Mouse (Mus musculus) heart, embryonic 16.5 days (tissue): Measurements from ENCODE around the gene Usf2. TPM values are rescaled to one million over a fixed set of nuclear protein-coding genes. Genes with fewer than 3 reads are reported as not detected.
"Not testable (repeated sequence)": the region's sequence is repeated elsewhere in the genome, so short reads cannot be mapped to it uniquely, and the experiment has no call there.

Experiments used
- ATAC-seq: fragments of 200-750 bp; cut with Nextera tagmentation; replicated peaks from 2 replicates; pipeline ENCODE4 v1.8.0; 2017; ENCODE audit warnings: moderate number of reproducible peaks; ENCODE audit not compliant: insufficient read depth, low FRiP score; ENCODE audit errors: extremely low read depth
- H3K27ac ChIP-seq: fragments of 300-500 bp; sonication (generic); 2 replicates; pipeline ENCODE4 v1.5.1; 2014; ENCODE audit warnings: mild to moderate bottlenecking, low read length, control low read depth, moderate library complexity
- H3K27me3 ChIP-seq: fragments of 300-500 bp; sonication (generic); 2 replicates; pipeline ENCODE4 v1.6.1; 2014; ENCODE audit warnings: low read length, mixed read lengths; ENCODE audit not compliant: control insufficient read depth, insufficient read depth
- H3K36me3 ChIP-seq: fragments of 300-500 bp; sonication (generic); 2 replicates; pipeline ENCODE4 v1.6.1; 2014; ENCODE audit not compliant: control insufficient read depth, insufficient read depth
- H3K4me1 ChIP-seq: fragments of 300-500 bp; sonication (generic); 2 replicates; pipeline ENCODE4 v1.6.1; 2014; ENCODE audit warnings: low read length, mixed read lengths; ENCODE audit not compliant: control insufficient read depth, insufficient read depth
- H3K4me2 ChIP-seq: fragments of 300-500 bp; sonication (generic); 2 replicates; pipeline ENCODE4 v1.6.1; 2014; ENCODE audit warnings: low read depth, mild to moderate bottlenecking, control low read depth, low read length
- H3K4me3 ChIP-seq: fragments of 300-500 bp; sonication (generic); 2 replicates; pipeline ENCODE4 v1.5.1; 2014; ENCODE audit warnings: mild to moderate bottlenecking, control low read depth, low read length
- H3K9ac ChIP-seq: fragments of 300-500 bp; sonication (generic); 2 replicates; pipeline ENCODE4 v1.6.1; 2014; ENCODE audit warnings: low read length, control low read depth
- H3K9me3 ChIP-seq: fragments of 300-500 bp; sonication (generic); replicated peaks from 2 replicates; pipeline ENCODE4 v1.6.1; 2016; ENCODE audit warnings: low read length; ENCODE audit not compliant: control insufficient read depth
- WGBS: fragments of 180-500 bp; shearing (Covaris S2); extraction: QIAGEN DNeasy Blood & Tissue Kit; methylation state at CpG from one replicate; pipeline ENCODE4 v1.1.7; 2014; 5-methylcytosine and 5-hydroxymethylcytosine counted together
- polyA plus RNA-seq: library from polyadenylated mRNA; unstranded; fragments of >200 nt; fragmentation: Nextera tagmentation; extraction: Ambion mirVana; gene quantifications from 2 replicates; pipeline ENCODE4 v1.2.1, GENCODE M21; 2015

The Usf2 gene
- polyA plus RNA-seq, 1 experiment from 2014 or later, result 16.6 TPM

GRCm38 (mm10) chr7:30942365-30942764 is 14.2 kb downstream of the Usf2 start:
- H3K4me2 ChIP-seq, H3K9me3 ChIP-seq, H3K4me3 ChIP-seq, H3K27ac ChIP-seq, H3K4me1 ChIP-seq, H3K9ac ChIP-seq, H3K27me3 ChIP-seq, ATAC-seq, H3K36me3 ChIP-seq: not testable (repeated sequence)
- 60% methylated on average over 2 of the region's 3 CpGs for WGBS

GRCm38 (mm10) chr7:30940070-30940469 is 16.5 kb downstream of the Usf2 start:
- not testable (repeated sequence) for H3K27me3 ChIP-seq, H3K4me1 ChIP-seq, H3K27ac ChIP-seq, H3K4me2 ChIP-seq, H3K9ac ChIP-seq, H3K36me3 ChIP-seq, ATAC-seq, H3K4me3 ChIP-seq, H3K9me3 ChIP-seq
- 57% methylated on average over 1 of the region's 1 CpGs for WGBS

GRCm38 (mm10) chr7:30935422-30936099 is 21.0 kb downstream of the Usf2 start:
- not testable (repeated sequence) for ATAC-seq, H3K27me3 ChIP-seq, H3K4me3 ChIP-seq, H3K4me2 ChIP-seq, H3K4me1 ChIP-seq, H3K9me3 ChIP-seq, H3K36me3 ChIP-seq, H3K27ac ChIP-seq, H3K9ac ChIP-seq
- WGBS, result 65% methylated on average over 6 of the region's 6 CpGs

- H3K9ac ChIP-seq, ATAC-seq, H3K4me3 ChIP-seq, H3K36me3 ChIP-seq, H3K4me1 ChIP-seq, H3K4me2 ChIP-seq, H3K9me3 ChIP-seq, H3K27ac ChIP-seq, H3K27me3 ChIP-seq: not testable (repeated sequence)
- WGBS, result 62% methylated on average over 2 of the region's 2 CpGs
These were observed 32.0 kb downstream of the Usf2 start, which contains the start of gene Hamp2 for GRCm38 (mm10) chr7:30924581-30924980. Gene Hamp2, minus strand, starts transcription at chr7:30924681.

- no peaks in the 10 kb centered on the region for H3K9me3 ChIP-seq
These were observed 32.5 kb downstream of the Usf2 start for GRCm38 (mm10) chr7:30924071-30924470.

GRCm38 (mm10) chr7:30922490-30922889 is 34.1 kb downstream of the Usf2 start:
- 34% methylated on average over 3 of the region's 3 CpGs for WGBS
- ATAC-seq, H3K9ac ChIP-seq, H3K9me3 ChIP-seq, H3K4me1 ChIP-seq, H3K36me3 ChIP-seq, H3K4me2 ChIP-seq, H3K4me3 ChIP-seq, H3K27me3 ChIP-seq, H3K27ac ChIP-seq: not testable (repeated sequence)

More at GRCm38 (mm10) chr7:30924071-30924470, 32.5 kb downstream of the Usf2 start:
- Histone ChIP-seq H3K4me3 (no peak overlapping the region), H3K4me1 (no peaks in the 10 kb centered on the region), H3K27ac (no peak overlapping the region), H3K9ac (no peak overlapping the region), H3K36me3 (no peaks in the 10 kb centered on the region), H3K27me3 (no peaks in the 10 kb centered on the region), H3K4me2 (no peak overlapping the region)
- no peak for ATAC-seq
- 42% methylated on average over 3 of the region's 3 CpGs for WGBS

GRCm38 (mm10) chr7:30920217-30920616 is 36.4 kb downstream of the Usf2 start:
- H3K4me3 ChIP-seq, result no peak overlapping the region
- no peaks in the 10 kb centered on the region for H3K4me1 ChIP-seq
- no peaks in the 10 kb centered on the region; the same call in 1 of the 2 replicates for H3K27me3 ChIP-seq
- H3K9ac ChIP-seq, result no peak overlapping the region
- 57% methylated on average over 3 of the region's 3 CpGs for WGBS
- H3K27ac ChIP-seq, result no peak overlapping the region
- H3K9me3 ChIP-seq, result no peaks in the 10 kb centered on the region
- H3K36me3 ChIP-seq, result no peaks in the 10 kb centered on the region
- no peak for ATAC-seq
- no peak overlapping the region for H3K4me2 ChIP-seq

- Histone ChIP-seq H3K27me3 (no peaks in the 10 kb centered on the region; the same call in 1 of the 2 replicates), H3K27ac (no peak overlapping the region), H3K36me3 (no peaks in the 10 kb centered on the region), H3K4me3 (no peak overlapping the region), H3K9ac (no peak overlapping the region), H3K4me1 (no peaks in the 10 kb centered on the region; the same call in 1 of the 2 replicates), H3K4me2 (no peak overlapping the region), H3K9me3 (no peaks in the 10 kb centered on the region)
- ATAC-seq, result no peak
- 49% methylated on average over 4 of the region's 4 CpGs for WGBS
These were observed 39.4 kb downstream of the Usf2 start for GRCm38 (mm10) chr7:30917219-30917618.

- Histone ChIP-seq H3K4me1 (no peaks in the 10 kb centered on the region; the same call in 1 of the 2 replicates), H3K4me2 (no peak overlapping the region), H3K36me3 (no peaks in the 10 kb centered on the region), H3K27me3 (no peaks in the 10 kb centered on the region; the same call in 1 of the 2 replicates), H3K4me3 (no peak overlapping the region), H3K9ac (no peak overlapping the region), H3K9me3 (no peaks in the 10 kb centered on the region), H3K27ac (no peak overlapping the region)
- ATAC-seq, result no peak
- 35% methylated on average over 6 of the region's 6 CpGs for WGBS
These were observed 39.9 kb downstream of the Usf2 start for GRCm38 (mm10) chr7:30916713-30917112.
